Mouse (Mus musculus): ENCODE results near the gene Ddx41.

Gene Ddx41

GRCm38 (mm10) chr13:55542891-55543290, 6.4 kb upstream of the Ddx41 start:
- DNase-seq (ENCODE audit: low read depth, low spot score): no peak

GRCm38 (mm10) chr13:55540933-55541332, 4.5 kb upstream of the Ddx41 start:
- no peak for DNase-seq (ENCODE audit: low read depth, low spot score)

- DNase-seq (ENCODE audit: low read depth, low spot score): no peak
Measured at GRCm38 (mm10) chr13:55535796-55536193, 663 bp downstream of the Ddx41 start.

GRCm38 (mm10) chr13:55535191-55535590, 1.3 kb downstream of the Ddx41 start:
- no peak for DNase-seq (ENCODE audit: low read depth, low spot score)

GRCm38 (mm10) chr13:55529198-55529915, 7.1 kb downstream of the Ddx41 start, which contains the start of gene Dok3:
Dok3 (minus strand) TSS chr13:55529296.
- no peak for DNase-seq (ENCODE audit: low read depth, low spot score)

GRCm38 (mm10) chr13:55527834-55528772, 8.4 kb downstream of the Ddx41 start:
- DNase-seq (ENCODE audit: low read depth, low spot score): no peak

- no peak for DNase-seq (ENCODE audit: low read depth, low spot score)
Measured at GRCm38 (mm10) chr13:55527212-55527611, 9.2 kb downstream of the Ddx41 start.

- DNase-seq (ENCODE audit: low read depth, low spot score): no peak
Measured at GRCm38 (mm10) chr13:55525733-55526553, 10.5 kb downstream of the Ddx41 start.

- DNase-seq (ENCODE audit: low read depth, low spot score): no peak
Measured at GRCm38 (mm10) chr13:55523951-55524600, 12.4 kb downstream of the Ddx41 start.

- DNase-seq (ENCODE audit: low read depth, low spot score): no peak
Measured at GRCm38 (mm10) chr13:55523278-55523677, 13.2 kb downstream of the Ddx41 start.

- DNase-seq (ENCODE audit: low read depth, low spot score): peak; percentile 49
Measured at GRCm38 (mm10) chr13:55522730-55523129, 13.7 kb downstream of the Ddx41 start.

GRCm38 (mm10) chr13:55519606-55520005, 16.9 kb downstream of the Ddx41 start:
- DNase-seq (ENCODE audit: low read depth, low spot score): no peak

- DNase-seq (ENCODE audit: low read depth, low spot score): peak; percentile 84
Measured at GRCm38 (mm10) chr13:55516955-55517354, 19.5 kb downstream of the Ddx41 start.

- no peak for DNase-seq (ENCODE audit: low read depth, low spot score)
Measured at GRCm38 (mm10) chr13:55513828-55514227, 22.6 kb downstream of the Ddx41 start.

- DNase-seq (ENCODE audit: low read depth, low spot score): peak; percentile 88
Measured at GRCm38 (mm10) chr13:55513111-55513748, 23.2 kb downstream of the Ddx41 start, which contains the start of gene Pdlim7. Pdlim7 (minus strand) TSS chr13:55513676.

GRCm38 (mm10) chr13:55512379-55513031, 24.0 kb downstream of the Ddx41 start:
- DNase-seq (ENCODE audit: low read depth, low spot score): peak; percentile 68

- DNase-seq (ENCODE audit: low read depth, low spot score): peak; percentile 64
Measured at GRCm38 (mm10) chr13:55511492-55511861, 25.0 kb downstream of the Ddx41 start.

- peak; percentile 74 for DNase-seq (ENCODE audit: low read depth, low spot score)
Measured at GRCm38 (mm10) chr13:55510668-55511491, 25.6 kb downstream of the Ddx41 start.

GRCm38 (mm10) chr13:55510332-55510667, 26.2 kb downstream of the Ddx41 start:
- DNase-seq (ENCODE audit: low read depth, low spot score): peak; percentile 83
